Mouse (Mus musculus) liver, embryonic 14.5 days (tissue): ENCODE results near the gene Cd55b. TPM values are rescaled to one million over a fixed set of nuclear protein-coding genes. Genes with fewer than 3 reads are reported as not detected.
A peak's percentile ranks its signal among the peaks of the same experiment; 100 is the strongest.
"Not testable (repeated sequence)": the region's sequence is repeated elsewhere in the genome, so short reads cannot be mapped to it uniquely, and the experiment has no call there.

ENCODE experiments used
- ATAC-seq: fragments of 200-750 bp; cut with Nextera tagmentation; 2 replicates; pipeline ENCODE4 v1.8.0; 2017; ENCODE audit warnings: moderate number of reproducible peaks, mild to moderate bottlenecking, moderate library complexity; ENCODE audit not compliant: insufficient read depth
- DNase-seq, 3 experiments: peaks; one replicate each; pipeline ENCODE4 v3.0.0-alpha.2; 2012 to 2013; ENCODE audit warnings: low read depth in 3 of 3, low spot score in 3 of 3
- H3K27ac ChIP-seq: fragments of 300-500 bp; sonication (generic); 2 replicates; pipeline ENCODE4 v1.5.1; 2014; ENCODE audit warnings: moderate library complexity, mild to moderate bottlenecking, control low read depth, inconsistent platforms
- H3K27me3 ChIP-seq: fragments of 300-500 bp; sonication (generic); 2 replicates; pipeline ENCODE4 v1.6.1; 2014; ENCODE audit warnings: mild to moderate bottlenecking, low read length, moderate library complexity; ENCODE audit not compliant: control insufficient read depth, insufficient read depth
- H3K36me3 ChIP-seq: fragments of 300-500 bp; sonication (generic); replicated peaks from 2 replicates; pipeline ENCODE4 v1.6.1; 2014; ENCODE audit warnings: low read depth; ENCODE audit not compliant: control insufficient read depth, insufficient read depth
- H3K4me1 ChIP-seq, 2 experiments: fragments of 200-500 bp in 1 of 2; fragments of 300-500 bp in 1 of 2; sonication (generic) in 1 of 2; replicated peaks; 2 replicates each; pipeline ENCODE4 v1.6.1; 2012 to 2014; ENCODE audit warnings: antibody characterized with exemption in 1 of 2, inconsistent platforms in 1 of 2, low read length in 1 of 2; ENCODE audit not compliant: control insufficient read depth in 2 of 2, insufficient read depth in 2 of 2
- H3K4me2 ChIP-seq: fragments of 300-500 bp; sonication (generic); 2 replicates; pipeline ENCODE4 v1.6.1; 2014; ENCODE audit warnings: low read depth, mild to moderate bottlenecking, control low read depth, moderate library complexity
- H3K4me3 ChIP-seq, 2 experiments: fragments of 200-500 bp in 1 of 2; fragments of 300-500 bp in 1 of 2; sonication (generic) in 1 of 2; 2 replicates each; pipeline ENCODE4 v1.5.1; 2012 to 2014; ENCODE audit warnings: low read depth in 2 of 2, low read length in 2 of 2, mild to moderate bottlenecking in 2 of 2, control low read depth in 1 of 2, inconsistent platforms in 1 of 2, moderate library complexity in 1 of 2; ENCODE audit not compliant: insufficient read depth in 1 of 2
- H3K9ac ChIP-seq: fragments of 300-500 bp; sonication (generic); replicated peaks from 2 replicates; pipeline ENCODE4 v1.6.1; 2014; ENCODE audit warnings: mild to moderate bottlenecking, control low read depth, moderate library complexity
- H3K9me3 ChIP-seq: fragments of 300-500 bp; sonication (generic); 2 replicates; pipeline ENCODE4 v1.6.1; 2016; ENCODE audit warnings: low read length, mixed read lengths; ENCODE audit not compliant: control insufficient read depth
- CTCF ChIP-seq: IDR thresholded peaks from 2 replicates; pipeline ENCODE4 v1.5.1; 2016; ENCODE audit warnings: antibody characterized with exemption, low read depth, control low read depth
- EP300 ChIP-seq: IDR thresholded peaks from 2 replicates; pipeline ENCODE4 v1.6.1; 2016; ENCODE audit warnings: antibody characterized with exemption, low read depth
- WGBS: fragments of 180-500 bp; shearing (Covaris S2); extraction: QIAGEN DNeasy Blood & Tissue Kit; methylation state at CpG from one replicate; pipeline ENCODE4 v1.1.7; 2014; ENCODE audit not compliant: insufficient replicate concordance; 5-methylcytosine and 5-hydroxymethylcytosine counted together
- polyA plus RNA-seq, 2 experiments: library from polyadenylated mRNA; depleted of rRNA in 1 of 2; stranded (reverse) in 1 of 2; unstranded in 1 of 2; fragments of >200 nt; fragmentation: Nextera tagmentation in 1 of 2; extraction: Ambion mirVana in 1 of 2; gene quantifications; 2 replicates each; pipeline versions ENCODE4 v1.2.1 to v1.2.3; 2012 to 2014

Gene Cd55b
- polyA plus RNA-seq, 2 experiments: not detected

GRCm38 (mm10) chr1:130462084-130462861 is 39.5 kb upstream of the Cd55b start, which contains the start of gene Cd55:
Cd55 (minus strand) TSS chr1:130462744.
- TF ChIP-seq EP300 (no peak), CTCF (peak; percentile 99)

GRCm38 (mm10) chr1:130455111-130455510 is 32.3 kb upstream of the Cd55b start:
- H3K4me3 ChIP-seq: no peak overlapping the region
- WGBS: 87% methylated on average over 2 of the region's 2 CpGs
- DNase-seq (no peak), ATAC-seq (no peak)
- TF ChIP-seq CTCF: no peak
- TF ChIP-seq EP300: no peak
- no peaks in the 10 kb centered on the region for H3K4me1 ChIP-seq
- H3K36me3 ChIP-seq: peaks cover 6% of the 10 kb centered on the region
- H3K27ac ChIP-seq: no peak overlapping the region
- no peaks in the 10 kb centered on the region for H3K27me3 ChIP-seq
- no peak overlapping the region for H3K4me2 ChIP-seq
- no peak overlapping the region for H3K9ac ChIP-seq
- no peaks in the 10 kb centered on the region for H3K9me3 ChIP-seq

More at GRCm38 (mm10) chr1:130462084-130462861, 39.5 kb upstream of the Cd55b start, which contains the start of gene Cd55:
- DNase-seq (peak; percentile 70 to 78 (median 71)), ATAC-seq (peak; percentile 98)
- H3K9ac ChIP-seq: peak within 1 kb of the TSS; percentile 87
- H3K4me3 ChIP-seq: peak within 1 kb of the TSS; percentile 73 to 81
- no peaks in the 10 kb centered on the region for H3K27me3 ChIP-seq
- peaks cover 2% of the 10 kb centered on the region for H3K36me3 ChIP-seq
- no peaks in the 10 kb centered on the region for H3K9me3 ChIP-seq
- peak within 1 kb of the TSS; percentile 92 for H3K4me2 ChIP-seq
- H3K4me1 ChIP-seq: peaks cover 7 to 11% of the 10 kb centered on the region in 2 experiments
- under 1% methylated on average over 45 of the region's 45 CpGs for WGBS
- H3K27ac ChIP-seq: peak within 1 kb of the TSS; percentile 83

- 62% methylated on average over 1 of the region's 1 CpGs for WGBS
- DNase-seq, H3K36me3 ChIP-seq, H3K9me3 ChIP-seq, ATAC-seq, H3K9ac ChIP-seq, H3K4me2 ChIP-seq, H3K4me3 ChIP-seq, H3K4me1 ChIP-seq, H3K27ac ChIP-seq, H3K27me3 ChIP-seq: not testable (repeated sequence)
These were observed 20.1 kb upstream of the Cd55b start for GRCm38 (mm10) chr1:130442930-130443329.

GRCm38 (mm10) chr1:130430920-130431319 is 8.1 kb upstream of the Cd55b start:
- no peak overlapping the region for H3K4me3 ChIP-seq
- TF ChIP-seq CTCF: no peak
- no peak for TF ChIP-seq EP300
- H3K27me3 ChIP-seq: no peaks in the 10 kb centered on the region
- ATAC-seq (no peak), DNase-seq (no peak)
- H3K9me3 ChIP-seq: no peaks in the 10 kb centered on the region
- no peak overlapping the region for H3K9ac ChIP-seq
- H3K4me1 ChIP-seq: peaks cover 0 to 2% of the 10 kb centered on the region in 2 experiments; a peak in 1 of 4 replicates
- H3K4me2 ChIP-seq: no peak overlapping the region
- no peak overlapping the region for H3K27ac ChIP-seq
- H3K36me3 ChIP-seq: no peaks in the 10 kb centered on the region
- WGBS: 29% methylated on average over 4 of the region's 4 CpGs

- not testable (repeated sequence) for H3K4me3 ChIP-seq, H3K9ac ChIP-seq, H3K4me1 ChIP-seq, DNase-seq, H3K36me3 ChIP-seq, H3K9me3 ChIP-seq, H3K27me3 ChIP-seq, H3K4me2 ChIP-seq, H3K27ac ChIP-seq
- peak; percentile 43; the same call in 1 of the 2 replicates for ATAC-seq
These were observed 5.9 kb upstream of the Cd55b start for GRCm38 (mm10) chr1:130428667-130429066.

- H3K4me3 ChIP-seq, ATAC-seq, H3K36me3 ChIP-seq, H3K27me3 ChIP-seq, DNase-seq, H3K9me3 ChIP-seq, H3K4me1 ChIP-seq, H3K27ac ChIP-seq, H3K9ac ChIP-seq, H3K4me2 ChIP-seq: not testable (repeated sequence)
- 44% methylated on average over 2 of the region's 3 CpGs for WGBS
These were observed 4.5 kb upstream of the Cd55b start for GRCm38 (mm10) chr1:130427175-130427853.

GRCm38 (mm10) chr1:130422033-130422432 is 776 bp downstream of the Cd55b start:
- H3K27ac ChIP-seq, H3K27me3 ChIP-seq, H3K4me2 ChIP-seq, H3K9ac ChIP-seq, H3K4me3 ChIP-seq, H3K4me1 ChIP-seq, H3K36me3 ChIP-seq, DNase-seq, H3K9me3 ChIP-seq: not testable (repeated sequence)
- 0 out of 2 replicates have a peak, but pooled peaks have one; percentile 21 for ATAC-seq
- WGBS: no CpG with 5 or more reads among the region's 6 CpGs
